Mouse (Mus musculus) hindbrain, postnatal 0 days (tissue): ENCODE measurements around the gene Gm10959. TPM values are rescaled to one million over a fixed set of nuclear protein-coding genes. Genes with fewer than 3 reads are reported as not detected.
"Not testable (repeated sequence)": the region's sequence is repeated elsewhere in the genome, so short reads cannot be mapped to it uniquely, and the experiment has no call there.

Experiments
- ATAC-seq: fragments of 200-750 bp; cut with Nextera tagmentation; 2 replicates; pipeline ENCODE4 v1.8.0; 2017; ENCODE audit warnings: mild to moderate bottlenecking, moderate TSS enrichment, moderate library complexity
- DNase-seq: peaks from one replicate; pipeline ENCODE4 v3.0.0-alpha.2; 2015; ENCODE audit warnings: low spot score
- H3K27ac ChIP-seq: fragments of 300-500 bp; sonication (generic); 2 replicates; pipeline ENCODE4 v1.5.1; 2014; ENCODE audit warnings: mild to moderate bottlenecking
- H3K27me3 ChIP-seq: fragments of 300-500 bp; sonication (generic); 2 replicates; pipeline ENCODE4 v1.6.1; 2014; ENCODE audit warnings: low read length, mixed read lengths; ENCODE audit not compliant: insufficient read depth
- H3K36me3 ChIP-seq: fragments of 300-500 bp; sonication (generic); 2 replicates; pipeline ENCODE4 v1.6.1; 2014; ENCODE audit warnings: low read length, mixed read lengths; ENCODE audit not compliant: insufficient read depth
- H3K4me1 ChIP-seq: fragments of 300-500 bp; sonication (generic); 2 replicates; pipeline ENCODE4 v1.6.1; 2014; ENCODE audit warnings: antibody characterized with exemption, low read length, mixed read lengths; ENCODE audit not compliant: insufficient read depth
- H3K4me2 ChIP-seq: fragments of 300-500 bp; sonication (generic); 2 replicates; pipeline ENCODE4 v1.6.1; 2014; ENCODE audit warnings: low read depth, mild to moderate bottlenecking, low read length, moderate library complexity, mixed read lengths
- H3K4me3 ChIP-seq: fragments of 300-500 bp; sonication (generic); 2 replicates; pipeline ENCODE4 v1.5.1; 2014; ENCODE audit warnings: low read length
- H3K9ac ChIP-seq: fragments of 300-500 bp; sonication (generic); replicated peaks from 2 replicates; pipeline ENCODE4 v1.6.1; 2014; ENCODE audit warnings: mild to moderate bottlenecking, low read length, moderate library complexity, mixed read lengths
- H3K9me3 ChIP-seq: fragments of 300-500 bp; sonication (generic); 2 replicates; pipeline ENCODE4 v1.6.1; 2016; ENCODE audit warnings: low read length, mixed read lengths
- CTCF ChIP-seq: IDR thresholded peaks from 2 replicates; pipeline ENCODE4 v1.5.1; 2016; ENCODE audit warnings: antibody characterized with exemption, control low read depth, low read depth
- WGBS: fragments of 180-500 bp; shearing (Covaris S2); extraction: QIAGEN DNeasy Blood & Tissue Kit; methylation state at CpG from one replicate; pipeline ENCODE4 v1.1.7; 2014; 5-methylcytosine and 5-hydroxymethylcytosine counted together
- polyA plus RNA-seq: library from polyadenylated mRNA; unstranded; fragments of >200 nt; fragmentation: Nextera tagmentation; extraction: Ambion mirVana; gene quantifications from 2 replicates; pipeline ENCODE4 v1.2.1, GENCODE M21; 2015
- total RNA-seq: library from RNA; depleted of rRNA; stranded (reverse); fragments of >200 nt; gene quantifications from 2 replicates; pipeline ENCODE4 v1.2.3, GENCODE M21; 2014; rRNA removed

The Gm10959 gene
- not detected in 2 replicates for total RNA-seq
- not detected in 2 replicates for polyA plus RNA-seq

GRCm38 (mm10) chr3:122919260-122919659 is at the start of gene Gm10959:
Gene Gm10959, minus strand, starts transcription at chr3:122919360.
- TF ChIP-seq CTCF, result no peak
- H3K9me3 ChIP-seq, result no peaks in the 10 kb centered on the region
- no peak for DNase-seq
- no peak within 1 kb of the TSS for H3K27ac ChIP-seq
- H3K4me3 ChIP-seq, result no peak within 1 kb of the TSS
- H3K9ac ChIP-seq, result no peak within 1 kb of the TSS
- no peak within 1 kb of the TSS for H3K4me2 ChIP-seq
- 75% methylated on average over 8 of the region's 8 CpGs for WGBS
- no peaks in the 10 kb centered on the region for H3K27me3 ChIP-seq
- H3K36me3 ChIP-seq, result no peaks in the 10 kb centered on the region
- H3K4me1 ChIP-seq, result no peaks in the 10 kb centered on the region
- ATAC-seq, result no peak

GRCm38 (mm10) chr3:122968391-122968790 is 49.2 kb upstream of the Gm10959 start:
- Histone ChIP-seq H3K4me2 (no peak overlapping the region), H3K9ac (no peak overlapping the region), H3K27ac (no peak overlapping the region), H3K4me3 (no peak overlapping the region), H3K9me3 (no peaks in the 10 kb centered on the region), H3K4me1 (no peaks in the 10 kb centered on the region), H3K36me3 (no peaks in the 10 kb centered on the region), H3K27me3 (no peaks in the 10 kb centered on the region)
- ATAC-seq, result no peak
- no peak for DNase-seq
- no peak for TF ChIP-seq CTCF
- 86% methylated on average over 9 of the region's 9 CpGs for WGBS

GRCm38 (mm10) chr3:122964301-122964700 is 45.1 kb upstream of the Gm10959 start:
- TF ChIP-seq CTCF, result no peak
- H3K27ac ChIP-seq, result no peak overlapping the region
- 85% methylated on average over 5 of the region's 5 CpGs for WGBS
- no peaks in the 10 kb centered on the region for H3K9me3 ChIP-seq
- no peak overlapping the region for H3K4me2 ChIP-seq
- H3K4me3 ChIP-seq, result no peak overlapping the region
- DNase-seq (no peak), ATAC-seq (no peak)
- no peaks in the 10 kb centered on the region for H3K4me1 ChIP-seq
- H3K9ac ChIP-seq, result no peak overlapping the region
- H3K36me3 ChIP-seq, result 0 out of 2 replicates have a peak, but pooled peaks cover 4% of the 10 kb centered on the region
- H3K27me3 ChIP-seq, result no peaks in the 10 kb centered on the region

GRCm38 (mm10) chr3:122950129-122950528 is 31.0 kb upstream of the Gm10959 start:
- no peak for DNase-seq
- H3K4me1 ChIP-seq, result no peaks in the 10 kb centered on the region
- H3K9ac ChIP-seq, result no peak overlapping the region
- H3K4me2 ChIP-seq, result no peak overlapping the region
- WGBS, result 92% methylated on average over 2 of the region's 2 CpGs
- peaks cover 16% of the 10 kb centered on the region for H3K36me3 ChIP-seq
- no peak overlapping the region for H3K4me3 ChIP-seq
- no peaks in the 10 kb centered on the region for H3K9me3 ChIP-seq
- no peak overlapping the region for H3K27ac ChIP-seq
- no peaks in the 10 kb centered on the region for H3K27me3 ChIP-seq
- no peak for ATAC-seq
- no peak for TF ChIP-seq CTCF

GRCm38 (mm10) chr3:122943387-122943890 is 24.3 kb upstream of the Gm10959 start:
- no peak for DNase-seq
- Histone ChIP-seq H3K36me3 (0 out of 2 replicates have a peak, but pooled peaks cover 4% of the 10 kb centered on the region), H3K4me1 (no peaks in the 10 kb centered on the region), H3K27ac (no peak overlapping the region), H3K4me2 (no peak overlapping the region), H3K9ac (no peak overlapping the region), H3K9me3 (no peaks in the 10 kb centered on the region), H3K27me3 (no peaks in the 10 kb centered on the region), H3K4me3 (no peak overlapping the region)
- ATAC-seq, result no peak
- 73% methylated on average over 6 of the region's 6 CpGs for WGBS
- no peak for TF ChIP-seq CTCF

GRCm38 (mm10) chr3:122939215-122939614 is 20.1 kb upstream of the Gm10959 start:
- Histone ChIP-seq H3K4me2 (no peak overlapping the region), H3K4me1 (no peaks in the 10 kb centered on the region), H3K36me3 (peaks cover 5% of the 10 kb centered on the region; the same call in 1 of the 2 replicates), H3K9ac (no peak overlapping the region), H3K27me3 (no peaks in the 10 kb centered on the region), H3K4me3 (no peak overlapping the region), H3K9me3 (no peaks in the 10 kb centered on the region), H3K27ac (no peak overlapping the region)
- TF ChIP-seq CTCF, result peak; percentile 62
- 73% methylated on average over 2 of the region's 2 CpGs for WGBS
- ATAC-seq, result no peak
- peak; percentile 74 for DNase-seq

GRCm38 (mm10) chr3:122937176-122937575 is 18.0 kb upstream of the Gm10959 start:
- H3K9ac ChIP-seq, H3K27ac ChIP-seq, DNase-seq, H3K27me3 ChIP-seq, H3K4me3 ChIP-seq, H3K4me2 ChIP-seq, ATAC-seq, H3K9me3 ChIP-seq, H3K4me1 ChIP-seq: not testable (repeated sequence)
- peaks cover 12% of the 10 kb centered on the region; the same call in 1 of the 2 replicates for H3K36me3 ChIP-seq
- WGBS, result 80% methylated on average over 13 of the region's 13 CpGs
